Mouse (Mus musculus): ENCODE data around the gene Zcwpw1.
"Not testable (repeated sequence)": the region's sequence is repeated elsewhere in the genome, so short reads cannot be mapped to it uniquely, and the experiment has no call there.

Zcwpw1 gene

DNA sequence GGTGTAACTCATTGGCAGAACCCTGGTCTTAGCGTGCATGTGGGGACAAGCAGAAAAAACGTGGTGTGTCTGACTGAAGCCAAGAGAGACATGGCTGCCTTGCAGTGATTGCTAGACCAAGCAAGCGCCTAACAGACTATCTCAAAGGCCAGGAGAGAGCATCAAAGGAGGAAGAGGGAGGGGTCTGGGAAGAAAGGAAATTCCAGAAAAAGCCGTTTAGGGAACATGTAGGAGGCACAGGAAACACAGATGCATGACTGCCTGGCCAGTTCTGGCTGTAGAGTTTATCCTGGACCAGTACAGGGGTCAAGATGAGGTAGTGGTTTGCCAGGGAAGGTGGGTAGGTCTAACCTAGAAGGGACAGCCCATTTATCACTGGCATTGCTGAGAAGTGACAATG lies 45.9 kb downstream of the Zcwpw1 start:
- no peak for DNase-seq (ENCODE audit: low spot score)

DNA sequence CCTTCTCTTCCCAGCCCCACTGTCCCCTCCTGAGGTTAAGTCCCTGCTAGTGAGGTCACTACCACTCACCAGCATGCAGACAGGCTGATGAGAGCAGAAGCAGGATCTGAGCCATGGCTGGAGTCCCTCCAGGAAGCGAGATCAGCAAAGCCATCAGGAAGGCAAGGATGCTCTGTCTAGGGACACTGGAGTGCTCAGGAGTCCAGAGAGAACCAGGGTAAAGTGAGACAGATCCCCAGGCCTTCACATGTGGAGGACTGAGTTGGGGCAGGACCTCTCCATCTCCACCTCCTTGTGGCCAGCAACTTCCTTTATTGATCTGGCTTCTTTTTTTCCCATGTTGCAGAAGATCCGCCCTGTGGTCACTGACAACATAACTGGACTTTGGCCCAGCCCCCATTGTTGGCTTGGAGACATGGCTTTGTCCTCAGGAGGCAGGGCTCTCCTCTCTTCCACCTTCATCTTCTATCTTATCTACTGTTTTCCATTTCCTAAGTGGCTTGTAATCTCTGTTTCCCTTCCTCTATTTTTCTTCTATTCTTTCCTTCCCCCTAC lies 48.4 kb downstream of the Zcwpw1 start, which contains the start of gene Pilra:
TSS of gene Pilra (minus strand) at position 316 of the 555 bp plus-strand sequence.
- DNase-seq (ENCODE audit: low spot score) = not testable (repeated sequence)

DNA sequence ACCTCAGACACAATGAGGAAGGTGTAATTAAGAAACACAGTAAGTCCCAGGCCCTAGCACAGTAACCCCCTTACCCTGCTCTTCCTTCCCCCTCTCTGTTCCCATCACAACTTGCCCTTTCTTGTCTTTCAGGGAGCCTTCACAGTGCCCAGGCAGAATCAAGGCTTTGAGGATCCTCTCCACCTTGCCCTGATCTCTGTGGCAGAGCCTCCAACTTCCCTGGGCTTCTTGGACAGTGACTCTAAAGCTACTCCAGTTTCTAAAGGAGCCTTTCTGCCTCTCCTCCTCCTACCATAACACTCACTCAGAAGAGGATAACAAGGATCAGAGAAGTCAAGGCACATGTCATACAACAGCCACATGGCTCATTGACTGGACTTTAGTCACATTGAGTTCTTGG lies 49.0 kb downstream of the Zcwpw1 start:
- no peak for DNase-seq (ENCODE audit: low spot score)

DNA sequence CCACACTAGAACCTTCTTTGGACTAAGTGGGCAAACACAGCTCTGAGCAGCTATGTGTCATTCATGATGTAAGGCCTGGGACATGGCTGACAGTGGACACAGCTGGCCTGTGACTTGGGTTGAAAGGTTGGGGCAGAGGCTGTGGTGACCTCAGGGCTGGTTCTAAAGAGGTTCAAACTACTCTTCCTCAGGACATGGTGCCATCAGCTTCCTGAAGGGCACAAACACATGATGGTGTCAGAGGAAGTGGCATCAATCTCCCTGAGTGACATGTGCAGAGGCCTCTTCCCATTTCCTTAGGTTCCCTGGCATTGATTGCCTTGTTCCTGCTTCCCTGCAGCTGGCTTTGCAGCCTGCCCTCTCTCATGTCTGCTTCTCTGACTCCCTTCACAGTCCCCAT lies 49.5 kb downstream of the Zcwpw1 start:
- not testable (repeated sequence) for DNase-seq (ENCODE audit: low spot score)

DNA sequence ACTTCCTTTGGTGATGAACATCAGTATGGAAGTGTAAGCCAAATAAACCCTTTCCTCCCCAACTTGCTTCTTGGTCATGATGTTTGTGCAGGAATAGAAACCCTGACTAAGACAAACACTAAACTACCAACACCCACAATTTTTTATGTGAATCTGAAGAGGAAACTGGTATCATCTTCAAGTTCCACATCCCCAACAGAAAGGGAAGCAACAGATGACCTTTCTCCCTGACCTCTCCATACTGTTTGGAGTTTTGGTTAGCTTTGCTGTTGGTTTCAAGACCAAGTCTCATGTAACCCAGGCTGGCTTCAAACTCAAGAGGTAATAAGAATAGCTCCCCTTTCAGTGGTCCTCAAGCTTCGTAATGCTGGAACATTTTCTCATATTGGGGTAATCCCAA lies 62.7 kb downstream of the Zcwpw1 start:
- not testable (repeated sequence) for DNase-seq (ENCODE audit: low spot score)

DNA sequence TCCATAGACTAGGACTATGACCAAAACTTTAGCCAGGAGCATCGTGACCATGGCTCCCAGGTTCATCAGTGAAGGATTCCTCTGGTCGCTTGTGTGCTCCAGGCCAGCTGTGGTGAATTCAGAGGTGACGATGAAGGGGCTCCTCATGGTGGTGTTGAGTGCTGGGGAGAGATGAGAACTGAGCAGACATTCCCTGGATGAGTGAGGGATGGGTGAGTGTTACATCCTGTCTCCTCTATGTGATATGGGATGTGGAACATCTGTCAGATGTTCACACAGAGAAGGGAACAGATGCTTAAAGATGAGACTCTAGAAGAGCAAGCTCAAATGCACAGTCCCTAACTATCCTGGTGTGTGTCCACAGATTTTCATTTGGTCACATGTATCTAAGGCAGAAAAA lies 67.3 kb downstream of the Zcwpw1 start:
- DNase-seq (ENCODE audit: low spot score) = not testable (repeated sequence)

DNA sequence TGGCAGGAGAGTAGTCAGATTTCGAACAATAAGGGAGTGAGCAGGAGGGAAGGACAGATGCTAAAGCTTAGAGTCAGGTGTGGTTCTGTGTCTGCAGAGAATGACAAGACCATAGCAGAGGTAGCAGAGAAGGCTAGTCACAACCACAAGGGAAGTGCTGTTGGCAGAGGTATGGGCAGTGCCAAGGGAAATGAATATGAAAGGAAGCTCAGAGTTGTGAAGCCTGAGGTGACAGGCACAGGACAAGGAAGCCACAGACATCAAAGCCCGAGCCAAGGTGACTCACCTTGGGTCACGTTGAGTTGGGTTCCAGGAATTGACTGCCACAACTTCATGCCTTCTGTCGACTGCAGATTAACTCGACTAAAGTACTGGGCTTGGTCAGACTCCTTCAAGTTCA lies 69.3 kb downstream of the Zcwpw1 start:
- DNase-seq (ENCODE audit: low spot score) = not testable (repeated sequence)

DNA sequence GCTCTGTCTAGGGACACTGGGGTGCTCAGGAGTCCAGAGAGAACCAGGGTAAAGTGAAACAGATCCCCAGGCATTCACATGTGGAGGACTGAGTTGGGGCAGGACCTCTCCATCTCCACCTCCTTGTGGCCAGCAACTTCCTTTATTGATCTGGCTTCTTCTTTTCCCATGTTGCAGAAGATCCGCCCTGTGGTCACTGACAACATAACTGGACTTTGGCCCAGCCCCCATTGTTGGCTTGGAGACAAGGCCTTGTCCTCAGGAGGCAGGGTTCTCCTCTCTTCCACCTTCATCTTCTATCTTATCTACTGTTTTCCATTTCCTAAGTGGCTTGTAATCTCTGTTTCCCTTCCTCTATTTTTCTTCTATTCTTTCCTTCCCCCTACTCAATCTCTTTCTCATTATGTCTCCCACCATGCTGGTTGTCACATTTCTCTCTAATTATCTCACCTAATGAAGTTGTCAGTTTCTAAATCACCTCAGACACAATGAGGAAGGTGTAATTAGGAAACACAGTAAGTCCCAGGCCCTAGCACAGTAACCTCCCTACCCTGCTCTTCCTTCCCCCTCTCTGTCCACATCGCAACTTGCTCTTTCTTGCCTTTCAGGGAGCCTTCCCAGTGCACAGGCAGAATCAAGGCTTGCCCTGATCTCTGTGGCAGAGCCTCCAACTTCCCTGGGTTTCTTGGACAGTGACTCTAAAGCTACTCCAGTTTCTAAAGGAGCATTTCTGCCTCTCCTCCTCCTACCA lies 70.5 kb downstream of the Zcwpw1 start, which contains the start of gene Pilrb1:
TSS of gene Pilrb1 (minus strand) at position 147 of the 751 bp plus-strand sequence.
- DNase-seq (ENCODE audit: low spot score) = not testable (repeated sequence)

DNA sequence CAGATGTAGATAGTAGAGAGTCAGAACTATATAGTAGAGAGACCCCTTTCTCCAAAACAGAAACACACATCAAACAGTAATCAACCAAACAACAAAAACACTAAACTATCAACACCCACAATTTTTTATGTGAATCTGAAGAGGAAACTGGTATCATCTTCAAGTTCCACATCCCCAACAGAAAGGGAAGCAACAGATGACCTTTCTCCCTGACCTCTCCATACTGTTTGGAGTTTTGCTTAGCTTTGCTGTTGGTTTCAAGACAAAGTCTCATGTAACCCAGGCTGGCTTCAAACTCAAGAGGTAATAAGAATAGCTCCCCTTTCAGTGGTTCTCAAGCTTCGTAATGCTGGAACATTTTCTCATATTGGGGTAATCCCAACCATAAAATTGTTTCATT lies 76.4 kb downstream of the Zcwpw1 start:
- DNase-seq (ENCODE audit: low spot score) = not testable (repeated sequence)

DNA sequence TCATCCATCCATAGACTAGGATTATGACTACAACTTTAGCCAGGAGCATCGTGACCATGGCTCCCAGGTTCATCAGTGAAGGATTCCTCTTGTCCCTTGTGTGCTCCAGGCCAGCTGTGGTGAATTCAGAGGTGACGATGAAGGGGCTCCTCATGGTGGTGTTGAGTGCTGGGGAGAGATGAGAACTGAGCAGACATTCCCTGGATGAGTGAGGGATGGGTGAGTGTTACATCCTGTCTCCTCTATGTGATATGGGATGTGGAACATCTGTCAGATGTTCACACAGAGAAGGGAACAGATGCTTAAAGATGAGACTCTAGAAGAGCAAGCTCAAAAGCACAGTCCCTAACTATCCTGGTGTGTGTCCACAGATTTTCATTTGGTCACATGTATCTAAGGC lies 81.0 kb downstream of the Zcwpw1 start:
- DNase-seq (ENCODE audit: low spot score) = not testable (repeated sequence)

DNA sequence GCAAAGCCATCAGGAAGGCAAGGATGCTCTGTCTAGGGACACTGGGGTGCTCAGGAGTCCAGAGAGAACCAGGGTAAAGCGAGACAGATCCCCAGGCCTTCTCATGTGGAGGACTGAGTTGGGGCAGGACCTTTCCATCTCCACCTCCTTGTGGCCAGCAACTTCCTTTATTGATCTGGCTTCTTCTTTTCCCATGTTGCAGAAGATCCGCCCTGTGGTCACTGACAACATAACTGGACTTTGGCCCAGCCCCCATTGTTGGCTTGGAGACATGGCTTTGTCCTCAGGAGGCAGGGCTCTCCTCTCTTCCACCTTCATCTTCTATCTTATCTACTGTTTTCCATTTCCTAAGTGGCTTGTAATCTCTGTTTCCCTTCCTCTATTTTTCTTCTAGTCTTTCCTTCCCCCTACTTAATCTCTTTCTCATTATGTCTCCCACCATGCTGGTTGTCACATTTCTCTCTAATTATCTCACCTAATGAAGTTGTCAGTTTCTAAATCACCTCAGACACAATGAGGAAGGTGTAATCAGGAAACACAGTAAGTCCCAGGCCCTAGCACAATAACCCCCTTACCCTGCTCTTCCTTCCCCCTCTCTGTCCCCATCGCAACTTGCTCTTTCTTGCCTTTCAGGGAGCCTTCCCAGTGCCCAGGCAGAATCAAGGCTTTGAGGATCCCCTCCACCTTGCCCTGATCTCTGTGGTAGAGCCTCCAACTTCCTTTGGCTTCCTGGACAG lies 84.2 kb downstream of the Zcwpw1 start, which contains the start of gene Pilrb2:
TSS of gene Pilrb2 (minus strand) at position 172 of the 737 bp plus-strand sequence.
- not testable (repeated sequence) for DNase-seq (ENCODE audit: low spot score)
